Mouse (Mus musculus) midbrain, embryonic 14.5 days (tissue): ENCODE data around the gene Crot. TPM values are rescaled to one million over a fixed set of nuclear protein-coding genes. Genes with fewer than 3 reads are reported as not detected.
"Not testable (repeated sequence)": the region's sequence is repeated elsewhere in the genome, so short reads cannot be mapped to it uniquely, and the experiment has no call there.

ENCODE experiments used
- ATAC-seq: fragments of 200-750 bp; cut with Nextera tagmentation; 2 replicates; pipeline ENCODE4 v1.8.0; 2017; ENCODE audit warnings: moderate number of reproducible peaks, moderate library complexity; ENCODE audit not compliant: low FRiP score, low TSS enrichment
- DNase-seq: peaks from one replicate; pipeline ENCODE4 v3.0.0-alpha.2; 2015
- H3K27ac ChIP-seq: fragments of 300-500 bp; sonication (generic); replicated peaks from 2 replicates; pipeline ENCODE4 v1.5.1; 2014; ENCODE audit warnings: mild to moderate bottlenecking, low read depth, low read length, moderate library complexity
- H3K27me3 ChIP-seq: fragments of 300-500 bp; sonication (generic); 2 replicates; pipeline ENCODE4 v1.6.1; 2014; ENCODE audit warnings: low read length, control low read depth, mixed read lengths; ENCODE audit not compliant: control insufficient read depth, insufficient read depth
- H3K36me3 ChIP-seq: fragments of 300-500 bp; sonication (generic); 2 replicates; pipeline ENCODE4 v1.6.1; 2014; ENCODE audit warnings: low read length, control low read depth; ENCODE audit not compliant: control insufficient read depth, insufficient read depth
- H3K4me1 ChIP-seq: fragments of 300-500 bp; sonication (generic); 2 replicates; pipeline ENCODE4 v1.6.1; 2014; ENCODE audit warnings: mild to moderate bottlenecking, antibody characterized with exemption, low read length, control low read depth; ENCODE audit not compliant: control insufficient read depth, insufficient read depth
- H3K4me2 ChIP-seq: fragments of 300-500 bp; sonication (generic); 2 replicates; pipeline ENCODE4 v1.6.1; 2014; ENCODE audit warnings: mild to moderate bottlenecking, low read length, moderate library complexity
- H3K4me3 ChIP-seq: fragments of 300-500 bp; sonication (generic); replicated peaks from 2 replicates; pipeline ENCODE4 v1.5.1; 2014; ENCODE audit warnings: low read depth, low read length
- H3K9ac ChIP-seq: fragments of 300-500 bp; sonication (generic); replicated peaks from 2 replicates; pipeline ENCODE4 v1.6.1; 2014; ENCODE audit warnings: mild to moderate bottlenecking, low read length, moderate library complexity
- H3K9me3 ChIP-seq: fragments of 300-500 bp; sonication (generic); 2 replicates; pipeline ENCODE4 v1.6.1; 2016; ENCODE audit warnings: low read length, control low read depth, mixed read lengths; ENCODE audit not compliant: control insufficient read depth
- WGBS: fragments of 180-500 bp; shearing (Covaris S2); extraction: QIAGEN DNeasy Blood & Tissue Kit; methylation state at CpG from one replicate; pipeline ENCODE4 v1.1.7; 2014; 5-methylcytosine and 5-hydroxymethylcytosine counted together
- polyA plus RNA-seq: library from polyadenylated mRNA; unstranded; fragments of >200 nt; fragmentation: Nextera tagmentation; extraction: Ambion mirVana; gene quantifications from 2 replicates; pipeline ENCODE4 v1.2.1, GENCODE M21; 2014

Gene Crot
- polyA plus RNA-seq, 1 experiment from 2014 or later: 21.1 TPM

- Histone ChIP-seq H3K9ac (no peak overlapping the region), H3K9me3 (no peaks in the 10 kb centered on the region), H3K4me1 (no peaks in the 10 kb centered on the region), H3K4me3 (no peak overlapping the region), H3K27ac (no peak overlapping the region), H3K4me2 (no peak overlapping the region), H3K27me3 (no peaks in the 10 kb centered on the region), H3K36me3 (no peaks in the 10 kb centered on the region)
- DNase-seq: no peak
- 96% methylated on average over 1 of the region's 1 CpGs for WGBS
- ATAC-seq: no peak
Observed at GRCm38 (mm10) chr5:9010166-9010565, 13.0 kb upstream of the Crot start.

- WGBS: 45% methylated on average over 3 of the region's 3 CpGs
- not testable (repeated sequence) for H3K4me1 ChIP-seq, H3K36me3 ChIP-seq, H3K27ac ChIP-seq, H3K27me3 ChIP-seq, H3K4me2 ChIP-seq, DNase-seq, H3K4me3 ChIP-seq, H3K9ac ChIP-seq, H3K9me3 ChIP-seq, ATAC-seq
Observed at GRCm38 (mm10) chr5:9006585-9006984, 9.5 kb upstream of the Crot start.

- H3K36me3 ChIP-seq, H3K9me3 ChIP-seq, H3K27ac ChIP-seq, ATAC-seq, H3K9ac ChIP-seq, H3K27me3 ChIP-seq, H3K4me2 ChIP-seq, H3K4me3 ChIP-seq: not testable (repeated sequence)
- peaks cover 14% of the 10 kb centered on the region; the same call in 1 of the 2 replicates for H3K4me1 ChIP-seq
- WGBS: 9% methylated on average over 7 of the region's 7 CpGs
- peak; percentile 15 for DNase-seq
Observed at GRCm38 (mm10) chr5:9000006-9000405, 2.9 kb upstream of the Crot start.

GRCm38 (mm10) chr5:8999108-8999507 lies 2.0 kb upstream of the Crot start:
- 59% methylated on average over 4 of the region's 4 CpGs for WGBS
- peaks cover 14% of the 10 kb centered on the region; the same call in 1 of the 2 replicates for H3K4me1 ChIP-seq
- no peak for ATAC-seq

GRCm38 (mm10) chr5:8997513-8997895 lies 380 bp upstream of the Crot start:
- Histone ChIP-seq H3K4me3 (peak overlapping the region; percentile 80), H3K4me1 (peaks cover 14% of the 10 kb centered on the region; the same call in 1 of the 2 replicates), H3K36me3 (no peaks in the 10 kb centered on the region), H3K4me2 (peak overlapping the region; percentile 79), H3K9me3 (no peaks in the 10 kb centered on the region), H3K9ac (peak overlapping the region; percentile 81), H3K27ac (peak overlapping the region; percentile 88), H3K27me3 (no peaks in the 10 kb centered on the region)
- ATAC-seq (peak; percentile 44), DNase-seq (no peak)
- WGBS: 5% methylated on average over 8 of the region's 8 CpGs

More at GRCm38 (mm10) chr5:8999108-8999507, 2.0 kb upstream of the Crot start:
- no peak for DNase-seq
- Histone ChIP-seq H3K27ac (no peak overlapping the region), H3K36me3 (no peaks in the 10 kb centered on the region), H3K4me3 (no peak overlapping the region), H3K4me2 (no peak overlapping the region), H3K9ac (no peak overlapping the region), H3K9me3 (no peaks in the 10 kb centered on the region), H3K27me3 (no peaks in the 10 kb centered on the region)

- Histone ChIP-seq H3K36me3 (no peaks in the 10 kb centered on the region), H3K9me3 (no peaks in the 10 kb centered on the region), H3K4me3 (peak overlapping the region; percentile 80), H3K4me2 (peak overlapping the region; percentile 79), H3K27me3 (no peaks in the 10 kb centered on the region), H3K9ac (peak overlapping the region; percentile 81), H3K27ac (no peak overlapping the region), H3K4me1 (peaks cover 14% of the 10 kb centered on the region; the same call in 1 of the 2 replicates)
- no peak for ATAC-seq
- no peak for DNase-seq
- WGBS: 16% methylated on average over 13 of the region's 13 CpGs
Observed at GRCm38 (mm10) chr5:8995966-8996685, 998 bp downstream of the Crot start.

- DNase-seq: no peak
Observed at GRCm38 (mm10) chr5:8991626-8992025, 5.5 kb downstream of the Crot start.

GRCm38 (mm10) chr5:8990526-8990925 lies 6.6 kb downstream of the Crot start:
- H3K9ac ChIP-seq: no peak overlapping the region
- H3K4me1 ChIP-seq: 0 out of 2 replicates have a peak, but pooled peaks cover under 1% of the 10 kb centered on the region
- H3K4me2 ChIP-seq: no peak overlapping the region
- ATAC-seq (no peak), DNase-seq (no peak)
- H3K27me3 ChIP-seq: no peaks in the 10 kb centered on the region
- WGBS: 90% methylated on average over 13 of the region's 13 CpGs
- no peak overlapping the region for H3K4me3 ChIP-seq
- no peaks in the 10 kb centered on the region for H3K9me3 ChIP-seq
- peaks cover 21% of the 10 kb centered on the region for H3K36me3 ChIP-seq
- H3K27ac ChIP-seq: no peak overlapping the region

More at GRCm38 (mm10) chr5:8991626-8992025, 5.5 kb downstream of the Crot start:
- Histone ChIP-seq H3K27me3 (no peaks in the 10 kb centered on the region), H3K36me3 (peaks cover 18% of the 10 kb centered on the region), H3K9me3 (no peaks in the 10 kb centered on the region), H3K4me2 (no peak overlapping the region), H3K4me3 (no peak overlapping the region), H3K9ac (no peak overlapping the region), H3K27ac (no peak overlapping the region), H3K4me1 (peaks cover 10% of the 10 kb centered on the region; the same call in 1 of the 2 replicates)
- ATAC-seq: no peak
- WGBS: 86% methylated on average over 16 of the region's 16 CpGs

- H3K4me2 ChIP-seq: no peak overlapping the region
- H3K9me3 ChIP-seq: no peaks in the 10 kb centered on the region
- no peak for DNase-seq
- no peak overlapping the region for H3K4me3 ChIP-seq
- no peaks in the 10 kb centered on the region for H3K27me3 ChIP-seq
- H3K27ac ChIP-seq: no peak overlapping the region
- H3K36me3 ChIP-seq: peaks cover 26% of the 10 kb centered on the region
- no peak overlapping the region for H3K9ac ChIP-seq
- no peak for ATAC-seq
- no peaks in the 10 kb centered on the region for H3K4me1 ChIP-seq
- WGBS: 95% methylated on average over 5 of the region's 5 CpGs
Observed at GRCm38 (mm10) chr5:8987925-8988324, 9.2 kb downstream of the Crot start.
